Mouse (Mus musculus) E14TG2a.4 (cell line): ENCODE results near the gene Gnaq.
A peak's percentile ranks its signal among the peaks of the same experiment; 100 is the strongest.

Experiments
- H3K27me3 ChIP-seq: 2 replicates; pipeline ENCODE4 v1.6.1; 2014; ENCODE audit warnings: low read length, control low read depth; ENCODE audit not compliant: insufficient read depth
- H3K36me3 ChIP-seq: 2 replicates; pipeline ENCODE4 v1.6.1; 2014; ENCODE audit warnings: low read length, control low read depth; ENCODE audit not compliant: insufficient read depth
- H3K4me1 ChIP-seq: replicated peaks from 2 replicates; pipeline ENCODE4 v1.6.1; 2014; ENCODE audit warnings: low read depth, low read length, control low read depth
- H3K4me3 ChIP-seq: replicated peaks from 2 replicates; pipeline ENCODE4 v1.5.1; 2014; ENCODE audit warnings: mild to moderate bottlenecking, low read length
- H3K9me3 ChIP-seq: 2 replicates; pipeline ENCODE4 v1.6.1; 2014; ENCODE audit warnings: low read length, control low read depth
- CTCF ChIP-seq: conservative IDR thresholded peaks from 2 replicates; pipeline ENCODE4 v1.5.1; 2014; ENCODE audit warnings: low read length
- NANOG ChIP-seq: IDR thresholded peaks from 2 replicates; pipeline ENCODE4 v1.6.1; 2014; ENCODE audit warnings: borderline replicate concordance, low read length, mixed read lengths
- POU5F1 ChIP-seq: IDR thresholded peaks from 2 replicates; pipeline ENCODE4 v1.6.1; 2014; ENCODE audit warnings: low read length, borderline replicate concordance

Gene Gnaq

GRCm38 (mm10) chr19:16173721-16174120 is 41.1 kb downstream of the Gnaq start:
- peaks cover 38% of the 10 kb centered on the region for H3K4me1 ChIP-seq
- no peak for TF ChIP-seq NANOG
- no peak for TF ChIP-seq CTCF
- TF ChIP-seq POU5F1 = no peak
- H3K36me3 ChIP-seq = no peaks in the 10 kb centered on the region
- no peak overlapping the region for H3K4me3 ChIP-seq
- no peaks in the 10 kb centered on the region for H3K27me3 ChIP-seq
- no peaks in the 10 kb centered on the region for H3K9me3 ChIP-seq

- no peaks in the 10 kb centered on the region for H3K36me3 ChIP-seq
- peaks cover 47% of the 10 kb centered on the region for H3K4me1 ChIP-seq
- H3K4me3 ChIP-seq = no peak overlapping the region
- H3K27me3 ChIP-seq = no peaks in the 10 kb centered on the region
- TF ChIP-seq NANOG (no peak), CTCF (no peak), POU5F1 (no peak)
- no peaks in the 10 kb centered on the region for H3K9me3 ChIP-seq
Observed at GRCm38 (mm10) chr19:16176426-16176825, 43.8 kb downstream of the Gnaq start.

GRCm38 (mm10) chr19:16177139-16177727 is 44.6 kb downstream of the Gnaq start:
- Histone ChIP-seq H3K4me3 (no peak overlapping the region), H3K36me3 (no peaks in the 10 kb centered on the region), H3K4me1 (peaks cover 55% of the 10 kb centered on the region), H3K9me3 (no peaks in the 10 kb centered on the region), H3K27me3 (no peaks in the 10 kb centered on the region)
- no peak for TF ChIP-seq NANOG
- no peak for TF ChIP-seq CTCF
- no peak for TF ChIP-seq POU5F1

- H3K4me3 ChIP-seq = no peak overlapping the region
- no peaks in the 10 kb centered on the region for H3K27me3 ChIP-seq
Observed at GRCm38 (mm10) chr19:16181258-16181657, 48.6 kb downstream of the Gnaq start.

GRCm38 (mm10) chr19:16181852-16182475 is 49.3 kb downstream of the Gnaq start:
- TF ChIP-seq NANOG = 0 out of 2 replicates have a peak, but pooled peaks have one; percentile 8
- no peak for TF ChIP-seq CTCF
- H3K4me1 ChIP-seq = peaks cover 40% of the 10 kb centered on the region
- no peaks in the 10 kb centered on the region for H3K36me3 ChIP-seq
- H3K9me3 ChIP-seq = no peaks in the 10 kb centered on the region
- no peaks in the 10 kb centered on the region for H3K27me3 ChIP-seq
- no peak overlapping the region for H3K4me3 ChIP-seq

More at GRCm38 (mm10) chr19:16181258-16181657, 48.6 kb downstream of the Gnaq start:
- Histone ChIP-seq H3K36me3 (no peaks in the 10 kb centered on the region), H3K9me3 (no peaks in the 10 kb centered on the region), H3K4me1 (peaks cover 45% of the 10 kb centered on the region)
- TF ChIP-seq CTCF (no peak), POU5F1 (no peak), NANOG (no peak)

- Histone ChIP-seq H3K36me3 (no peaks in the 10 kb centered on the region), H3K27me3 (no peaks in the 10 kb centered on the region), H3K4me1 (peaks cover 34% of the 10 kb centered on the region), H3K4me3 (no peak overlapping the region), H3K9me3 (no peaks in the 10 kb centered on the region)
- TF ChIP-seq CTCF = no peak
Observed at GRCm38 (mm10) chr19:16183592-16184365, 51.1 kb downstream of the Gnaq start.

GRCm38 (mm10) chr19:16186984-16187383 is 54.4 kb downstream of the Gnaq start:
- no peaks in the 10 kb centered on the region for H3K27me3 ChIP-seq
- H3K4me1 ChIP-seq = peaks cover 30% of the 10 kb centered on the region
- no peaks in the 10 kb centered on the region for H3K9me3 ChIP-seq
- no peak for TF ChIP-seq POU5F1
- no peak for TF ChIP-seq CTCF
- no peak for TF ChIP-seq NANOG
- H3K4me3 ChIP-seq = no peak overlapping the region
- no peaks in the 10 kb centered on the region for H3K36me3 ChIP-seq

- no peaks in the 10 kb centered on the region for H3K36me3 ChIP-seq
Observed at GRCm38 (mm10) chr19:16187952-16188351, 55.3 kb downstream of the Gnaq start.

More at GRCm38 (mm10) chr19:16187952-16188351, 55.3 kb downstream of the Gnaq start:
- H3K27me3 ChIP-seq = no peaks in the 10 kb centered on the region
- peaks cover 24% of the 10 kb centered on the region for H3K4me1 ChIP-seq
- no peaks in the 10 kb centered on the region for H3K9me3 ChIP-seq
- TF ChIP-seq POU5F1 = no peak
- TF ChIP-seq NANOG = no peak
- TF ChIP-seq CTCF = no peak
- H3K4me3 ChIP-seq = no peak overlapping the region
